Mouse (Mus musculus) heart, embryonic 12.5 days (tissue): ENCODE results near the gene Olfr18. TPM values are rescaled to one million over a fixed set of nuclear protein-coding genes. Genes with fewer than 3 reads are reported as not detected.

ENCODE experiments used
- polyA plus RNA-seq: library from polyadenylated mRNA; unstranded; fragments of >200 nt; fragmentation: Nextera tagmentation; extraction: Ambion mirVana; gene quantifications from 2 replicates; pipeline ENCODE4 v1.2.1, GENCODE M21; 2016

Olfr18 gene
- polyA plus RNA-seq, 1 experiment from 2014 or later: not detected

Other genes starting within 250 kb of the Olfr18 start
- not detected in 2 replicates for gene Olfr868, start 237.5 kb downstream of the Olfr18 start, polyA plus RNA-seq
- gene Olfr869, start 207.1 kb downstream of the Olfr18 start, polyA plus RNA-seq: not detected in 2 replicates
- not detected in 2 replicates for gene Olfr870, start 162.0 kb downstream of the Olfr18 start, polyA plus RNA-seq
- not detected in 2 replicates for gene Olfr871, start 123.9 kb downstream of the Olfr18 start, polyA plus RNA-seq
- not detected in 2 replicates for gene Olfr872, start 99.0 kb downstream of the Olfr18 start, polyA plus RNA-seq
- gene Olfr39, start 53.7 kb downstream of the Olfr18 start, polyA plus RNA-seq: not detected in 2 replicates
- gene Olfr873, start 37.6 kb downstream of the Olfr18 start, polyA plus RNA-seq: not detected in 2 replicates
- 30.8 and 31.7 TPM in 2 replicates for gene Zfp560, start 49.1 kb upstream of the Olfr18 start, polyA plus RNA-seq
- gene Zfp26, start 124.1 kb upstream of the Olfr18 start, polyA plus RNA-seq: 14.8 and 15.0 TPM in 2 replicates
- 12.4 and 14.0 TPM in 2 replicates for gene Zfp426, start 156.7 kb upstream of the Olfr18 start, polyA plus RNA-seq
- 62.1 and 62.2 TPM in 2 replicates for gene Zfp266, start 185.3 kb upstream of the Olfr18 start, polyA plus RNA-seq
- 10.1 and 10.7 TPM in 2 replicates for gene Zfp846, start 245.2 kb upstream of the Olfr18 start, polyA plus RNA-seq